Mouse (Mus musculus): ENCODE results near the gene Cwc22.

Cwc22 gene

GRCm38 (mm10) chr2:77895906-77896570 lies 50.1 kb downstream of the Cwc22 start:
- peak; percentile 28 to 33 for DNase-seq

GRCm38 (mm10) chr2:77894896-77895295 lies 51.3 kb downstream of the Cwc22 start:
- DNase-seq, result no peak

GRCm38 (mm10) chr2:77893505-77893904 lies 52.7 kb downstream of the Cwc22 start:
- DNase-seq, result no peak

GRCm38 (mm10) chr2:77892573-77892972 lies 53.6 kb downstream of the Cwc22 start:
- no peak for DNase-seq

- DNase-seq, result no peak
Observed at GRCm38 (mm10) chr2:77890836-77891438, 55.2 kb downstream of the Cwc22 start.

- no peak for DNase-seq
Observed at GRCm38 (mm10) chr2:77889949-77890348, 56.2 kb downstream of the Cwc22 start.

GRCm38 (mm10) chr2:77889401-77889800 lies 56.8 kb downstream of the Cwc22 start:
- no peak for DNase-seq

- DNase-seq, result no peak
Observed at GRCm38 (mm10) chr2:77888826-77889225, 57.3 kb downstream of the Cwc22 start.

- no peak for DNase-seq
Observed at GRCm38 (mm10) chr2:77888056-77888455, 58.1 kb downstream of the Cwc22 start.

- DNase-seq, result no peak
Observed at GRCm38 (mm10) chr2:77887166-77887565, 59.0 kb downstream of the Cwc22 start.

- DNase-seq, result no peak
Observed at GRCm38 (mm10) chr2:77885491-77886130, 60.6 kb downstream of the Cwc22 start.

GRCm38 (mm10) chr2:77885036-77885435 lies 61.1 kb downstream of the Cwc22 start:
- no peak for DNase-seq

GRCm38 (mm10) chr2:77884491-77884890 lies 61.7 kb downstream of the Cwc22 start:
- no peak for DNase-seq

GRCm38 (mm10) chr2:77882961-77883360 lies 63.2 kb downstream of the Cwc22 start:
- no peak for DNase-seq

- no peak for DNase-seq
Observed at GRCm38 (mm10) chr2:77881301-77882199, 64.6 kb downstream of the Cwc22 start.

GRCm38 (mm10) chr2:77880351-77880750 lies 65.8 kb downstream of the Cwc22 start:
- DNase-seq, result no peak

- no peak for DNase-seq
Observed at GRCm38 (mm10) chr2:77879736-77880135, 66.4 kb downstream of the Cwc22 start.

GRCm38 (mm10) chr2:77877156-77877855 lies 68.9 kb downstream of the Cwc22 start:
- no peak for DNase-seq

- no peak for DNase-seq
Observed at GRCm38 (mm10) chr2:77876331-77876730, 69.8 kb downstream of the Cwc22 start.

- DNase-seq, result no peak
Observed at GRCm38 (mm10) chr2:77875516-77875915, 70.7 kb downstream of the Cwc22 start.

GRCm38 (mm10) chr2:77874678-77875077 lies 71.5 kb downstream of the Cwc22 start:
- no peak for DNase-seq

- no peak for DNase-seq
Observed at GRCm38 (mm10) chr2:77873806-77874205, 72.4 kb downstream of the Cwc22 start.
